Mouse (Mus musculus) forebrain, embryonic 15.5 days (tissue): ENCODE data around the gene Msi2. TPM values are rescaled to one million over a fixed set of nuclear protein-coding genes. Genes with fewer than 3 reads are reported as not detected.
A peak's percentile ranks its signal among the peaks of the same experiment; 100 is the strongest.

ENCODE experiments used
- ATAC-seq: fragments of 200-750 bp; cut with Nextera tagmentation; replicated peaks from 2 replicates; pipeline ENCODE4 v1.8.0; 2017; ENCODE audit warnings: mild to moderate bottlenecking, moderate TSS enrichment, moderate library complexity
- H3K27ac ChIP-seq: fragments of 300-500 bp; sonication (generic); replicated peaks from 2 replicates; pipeline ENCODE4 v1.5.1; 2015; ENCODE audit warnings: mild to moderate bottlenecking, inconsistent platforms
- H3K27me3 ChIP-seq: fragments of 300-500 bp; sonication (generic); 2 replicates; pipeline ENCODE4 v1.6.1; 2015; ENCODE audit warnings: inconsistent platforms
- H3K36me3 ChIP-seq: fragments of 300-500 bp; sonication (generic); 2 replicates; pipeline ENCODE4 v1.6.1; 2015; ENCODE audit warnings: mild to moderate bottlenecking, inconsistent platforms
- H3K4me1 ChIP-seq: fragments of 300-500 bp; sonication (generic); 2 replicates; pipeline ENCODE4 v1.6.1; 2015; ENCODE audit warnings: inconsistent platforms
- H3K4me2 ChIP-seq: fragments of 300-500 bp; sonication (generic); replicated peaks from 2 replicates; pipeline ENCODE4 v1.6.1; 2015; ENCODE audit warnings: mild to moderate bottlenecking, inconsistent platforms
- H3K4me3 ChIP-seq: fragments of 300-500 bp; sonication (generic); 2 replicates; pipeline ENCODE4 v1.5.1; 2015; ENCODE audit warnings: mild to moderate bottlenecking, inconsistent platforms
- H3K9ac ChIP-seq: fragments of 300-500 bp; sonication (generic); replicated peaks from 2 replicates; pipeline ENCODE4 v1.6.1; 2015; ENCODE audit warnings: mild to moderate bottlenecking, inconsistent platforms
- H3K9me3 ChIP-seq: fragments of 300-500 bp; sonication (generic); 2 replicates; pipeline ENCODE4 v1.6.1; 2016; ENCODE audit warnings: inconsistent platforms
- WGBS: fragments of 180-500 bp; shearing (Covaris S2); methylation state at CpG from one replicate; pipeline ENCODE4 v1.1.7; 2015; ENCODE audit warnings: mixed read lengths; 5-methylcytosine and 5-hydroxymethylcytosine counted together
- polyA plus RNA-seq: library from polyadenylated mRNA; unstranded; fragments of >200 nt; fragmentation: Nextera tagmentation; extraction: Ambion mirVana; gene quantifications from 2 replicates; pipeline ENCODE4 v1.2.1, GENCODE M21; 2015

Gene Msi2
- polyA plus RNA-seq, 1 experiment from 2014 or later: 27.1 TPM

GRCm38 (mm10) chr11:88467498-88468245, 250.6 kb downstream of the Msi2 start:
- no peak for ATAC-seq
- 55% methylated on average over 18 of the region's 18 CpGs for WGBS
- Histone ChIP-seq H3K9ac (no peak overlapping the region), H3K4me3 (no peak overlapping the region), H3K4me1 (peaks cover 48% of the 10 kb centered on the region), H3K4me2 (no peak overlapping the region), H3K9me3 (no peaks in the 10 kb centered on the region), H3K27me3 (no peaks in the 10 kb centered on the region), H3K27ac (no peak overlapping the region), H3K36me3 (no peaks in the 10 kb centered on the region)

DNA sequence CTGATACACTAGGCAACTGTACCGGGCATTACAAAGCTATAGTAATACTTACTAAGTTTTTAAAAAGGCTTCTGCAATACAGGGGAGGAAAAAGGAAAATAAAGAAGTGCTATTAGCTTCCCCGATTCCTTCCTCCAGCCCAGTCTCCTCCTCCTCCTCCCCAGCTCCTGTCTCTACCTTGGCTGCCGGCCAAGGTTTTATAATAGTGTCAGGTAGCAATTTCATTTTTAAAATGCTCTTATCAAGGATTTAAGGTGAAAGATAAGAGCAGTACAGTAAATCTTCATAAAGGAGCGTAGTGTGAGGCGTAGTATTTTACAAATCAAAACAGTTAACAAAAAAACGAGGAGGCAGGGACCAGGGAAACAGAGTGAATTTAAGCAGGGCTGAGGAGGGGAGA, 254.4 kb downstream of the Msi2 start:
- WGBS: 49% methylated on average over 6 of the region's 6 CpGs
- ATAC-seq: no peak
- H3K36me3 ChIP-seq: no peaks in the 10 kb centered on the region
- H3K27me3 ChIP-seq: no peaks in the 10 kb centered on the region
- H3K4me1 ChIP-seq: peaks cover 65% of the 10 kb centered on the region
- no peaks in the 10 kb centered on the region for H3K9me3 ChIP-seq
- H3K9ac ChIP-seq: no peak overlapping the region
- no peak overlapping the region for H3K4me2 ChIP-seq
- H3K27ac ChIP-seq: 0 out of 2 replicates have a peak overlapping the region, but pooled peaks have one; percentile 2
- H3K4me3 ChIP-seq: no peak overlapping the region

DNA sequence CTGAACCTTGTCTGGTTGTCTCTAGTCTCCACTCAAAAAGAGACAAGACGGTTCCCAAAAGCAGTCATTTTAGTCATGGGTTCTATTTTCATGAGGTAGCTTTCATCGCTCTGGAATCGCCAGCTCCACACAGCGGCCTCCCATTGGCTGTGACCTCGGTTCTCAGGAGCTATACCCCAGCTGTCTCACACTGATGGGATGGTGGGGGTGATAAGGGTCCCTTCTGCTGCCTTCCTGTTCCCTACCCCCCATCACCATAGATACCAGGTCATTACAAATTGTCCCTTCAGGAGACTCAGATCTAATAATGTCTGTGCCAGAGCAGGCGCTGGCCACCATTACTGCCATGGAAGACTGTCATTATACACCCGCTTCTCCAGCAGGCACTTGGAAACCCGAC, 255.5 kb downstream of the Msi2 start:
- Histone ChIP-seq H3K27ac (peak overlapping the region; percentile 51), H3K9ac (no peak overlapping the region), H3K4me1 (peaks cover 64% of the 10 kb centered on the region), H3K27me3 (no peaks in the 10 kb centered on the region), H3K4me2 (no peak overlapping the region), H3K9me3 (no peaks in the 10 kb centered on the region), H3K4me3 (no peak overlapping the region), H3K36me3 (no peaks in the 10 kb centered on the region)
- ATAC-seq: no peak
- WGBS: 44% methylated on average over 8 of the region's 8 CpGs

- H3K4me1 ChIP-seq: peaks cover 63% of the 10 kb centered on the region
- H3K4me2 ChIP-seq: no peak overlapping the region
- WGBS: 87% methylated on average over 4 of the region's 4 CpGs
- H3K4me3 ChIP-seq: no peak overlapping the region
- H3K27me3 ChIP-seq: no peaks in the 10 kb centered on the region
- H3K27ac ChIP-seq: no peak overlapping the region
- ATAC-seq: no peak
- H3K9me3 ChIP-seq: no peaks in the 10 kb centered on the region
- no peak overlapping the region for H3K9ac ChIP-seq
- H3K36me3 ChIP-seq: no peaks in the 10 kb centered on the region
Observed at GRCm38 (mm10) chr11:88461601-88462000, 256.7 kb downstream of the Msi2 start.

DNA sequence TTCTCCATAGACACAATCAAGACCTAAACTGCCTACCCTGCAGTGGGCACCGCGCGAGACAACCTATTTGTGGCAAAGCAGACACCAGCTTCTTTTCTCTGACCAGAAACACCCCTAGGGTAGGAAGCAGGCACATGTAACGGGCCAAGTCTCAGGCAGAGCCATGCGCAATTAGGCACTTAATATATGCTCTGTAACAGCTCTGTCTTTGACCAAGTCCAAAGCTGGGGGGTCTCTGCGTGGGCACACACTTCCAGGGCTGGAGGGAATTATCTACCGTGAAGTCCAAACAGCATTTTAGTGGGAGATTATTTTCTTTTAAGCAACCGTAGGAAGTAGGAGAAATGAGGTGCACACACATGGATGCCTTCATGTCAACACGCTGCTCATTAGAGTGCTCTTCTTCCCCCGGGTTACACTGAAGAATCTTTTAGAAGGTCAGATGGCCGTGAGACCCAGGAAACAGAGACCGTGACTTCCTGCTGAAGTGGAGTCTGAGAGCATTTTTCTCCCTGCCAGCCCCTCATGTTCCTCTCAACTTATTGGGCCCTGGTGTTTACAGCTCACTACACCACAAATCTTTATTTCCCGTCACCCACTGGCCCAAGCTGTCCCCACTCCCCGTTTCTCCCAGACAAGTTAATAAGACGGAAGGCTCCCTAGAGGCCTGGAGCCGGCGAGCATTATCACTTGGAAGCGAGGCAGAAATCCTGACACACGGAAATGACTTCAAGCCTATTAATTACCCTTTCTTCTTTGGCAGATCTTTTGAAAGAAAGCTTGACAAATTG, 258.2 kb downstream of the Msi2 start:
- H3K27ac ChIP-seq: peak overlapping the region; percentile 63
- H3K4me3 ChIP-seq: no peak overlapping the region
- H3K36me3 ChIP-seq: no peaks in the 10 kb centered on the region
- H3K27me3 ChIP-seq: no peaks in the 10 kb centered on the region
- 0 out of 2 replicates have a peak overlapping the region, but pooled peaks have one; percentile 5 for H3K4me2 ChIP-seq
- no peaks in the 10 kb centered on the region for H3K9me3 ChIP-seq
- peak; percentile 69 for ATAC-seq
- WGBS: 14% methylated on average over 19 of the region's 19 CpGs
- H3K4me1 ChIP-seq: peaks cover 73% of the 10 kb centered on the region
- H3K9ac ChIP-seq: no peak overlapping the region

GRCm38 (mm10) chr11:88457241-88457738, 261.0 kb downstream of the Msi2 start:
- ATAC-seq: no peak
- Histone ChIP-seq H3K9me3 (no peaks in the 10 kb centered on the region), H3K27me3 (no peaks in the 10 kb centered on the region), H3K36me3 (no peaks in the 10 kb centered on the region), H3K4me1 (peaks cover 57% of the 10 kb centered on the region), H3K9ac (no peak overlapping the region), H3K4me2 (no peak overlapping the region), H3K4me3 (no peak overlapping the region), H3K27ac (no peak overlapping the region)
- WGBS: 86% methylated on average over 10 of the region's 10 CpGs

- ATAC-seq: peak; percentile 51; the same call in 1 of the 2 replicates
- Histone ChIP-seq H3K4me3 (no peak overlapping the region), H3K9me3 (no peaks in the 10 kb centered on the region), H3K4me2 (no peak overlapping the region), H3K36me3 (no peaks in the 10 kb centered on the region), H3K27ac (peak overlapping the region; percentile 44), H3K9ac (no peak overlapping the region), H3K27me3 (no peaks in the 10 kb centered on the region), H3K4me1 (peaks cover 38% of the 10 kb centered on the region)
- WGBS: 19% methylated on average over 19 of the region's 19 CpGs
Observed at GRCm38 (mm10) chr11:88454867-88455806, 263.2 kb downstream of the Msi2 start.

DNA sequence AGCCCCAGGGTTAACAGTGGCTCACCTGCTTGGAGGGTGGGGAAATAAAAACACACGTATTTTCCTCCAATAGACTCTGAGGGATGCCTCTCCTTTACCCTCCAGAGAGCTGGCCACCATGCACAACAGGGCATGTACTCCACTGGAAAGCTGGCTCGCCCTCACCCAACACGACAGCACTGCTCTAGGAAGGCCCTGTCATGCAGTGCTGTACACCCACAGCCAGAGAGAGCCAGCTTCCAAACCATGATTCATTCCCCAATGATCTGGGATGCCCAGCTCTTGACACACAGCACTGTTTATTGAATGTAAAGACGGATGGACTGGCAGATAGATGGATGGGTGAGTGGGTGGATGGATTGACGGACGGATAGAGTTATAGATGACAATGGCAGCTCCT, 269.1 kb downstream of the Msi2 start:
- no peak overlapping the region for H3K4me2 ChIP-seq
- H3K4me1 ChIP-seq: peaks cover 27% of the 10 kb centered on the region
- no peaks in the 10 kb centered on the region for H3K36me3 ChIP-seq
- 85% methylated on average over 6 of the region's 6 CpGs for WGBS
- H3K9ac ChIP-seq: no peak overlapping the region
- no peaks in the 10 kb centered on the region for H3K9me3 ChIP-seq
- H3K27me3 ChIP-seq: no peaks in the 10 kb centered on the region
- ATAC-seq: no peak
- no peak overlapping the region for H3K27ac ChIP-seq
- H3K4me3 ChIP-seq: no peak overlapping the region

- Histone ChIP-seq H3K4me3 (no peak overlapping the region), H3K4me2 (no peak overlapping the region), H3K27me3 (no peaks in the 10 kb centered on the region), H3K27ac (no peak overlapping the region), H3K9me3 (no peaks in the 10 kb centered on the region), H3K4me1 (peaks cover 34% of the 10 kb centered on the region), H3K9ac (no peak overlapping the region), H3K36me3 (no peaks in the 10 kb centered on the region)
- no peak for ATAC-seq
- 69% methylated on average over 3 of the region's 3 CpGs for WGBS
Observed at GRCm38 (mm10) chr11:88448571-88448970, 269.7 kb downstream of the Msi2 start.

DNA sequence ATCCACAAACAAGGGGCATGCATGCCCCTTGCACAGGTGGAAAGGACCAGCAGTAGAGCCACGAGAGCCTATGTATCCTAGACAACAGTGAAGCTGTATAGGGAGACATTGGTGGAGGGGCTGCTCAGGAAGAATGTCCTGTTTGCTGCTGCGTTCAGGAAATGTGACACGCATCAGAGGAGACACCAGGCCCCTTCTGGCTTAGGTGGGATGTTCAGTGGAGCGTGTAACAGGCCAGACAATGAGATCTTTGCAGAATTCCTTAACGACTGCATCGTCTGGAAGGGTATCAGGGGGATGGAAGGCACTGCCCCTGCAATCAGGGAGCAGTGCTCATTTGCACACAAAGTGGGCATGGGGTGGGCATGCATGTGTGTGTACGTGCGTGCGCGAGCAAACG, 271.0 kb downstream of the Msi2 start:
- H3K4me1 ChIP-seq: peaks cover 46% of the 10 kb centered on the region
- no peaks in the 10 kb centered on the region for H3K9me3 ChIP-seq
- no peak for ATAC-seq
- no peak overlapping the region for H3K27ac ChIP-seq
- no peak overlapping the region for H3K4me3 ChIP-seq
- WGBS: 29% methylated on average over 11 of the region's 11 CpGs
- H3K9ac ChIP-seq: no peak overlapping the region
- H3K27me3 ChIP-seq: no peaks in the 10 kb centered on the region
- no peaks in the 10 kb centered on the region for H3K36me3 ChIP-seq
- no peak overlapping the region for H3K4me2 ChIP-seq

DNA sequence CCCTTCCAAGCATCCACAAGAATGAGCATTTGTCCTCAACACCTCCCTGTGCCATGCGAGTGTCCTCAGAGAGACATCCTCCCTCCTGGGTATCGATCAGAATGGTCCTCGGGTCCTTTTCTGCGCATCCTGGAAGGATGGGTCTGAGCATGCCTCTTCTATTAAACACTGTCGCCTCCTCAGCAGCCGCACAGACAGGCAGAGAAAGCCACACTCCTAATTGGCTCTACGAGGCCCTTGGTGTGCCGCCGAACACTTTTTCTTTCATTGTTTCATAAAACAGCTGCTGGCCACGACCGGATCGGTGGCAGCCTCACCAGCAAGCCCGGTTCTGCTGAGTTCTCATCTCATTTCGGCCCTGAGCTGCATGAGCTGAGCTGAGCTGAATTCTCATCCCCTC, 274.4 kb downstream of the Msi2 start:
- Histone ChIP-seq H3K27ac (peak overlapping the region; percentile 69), H3K4me1 (peaks cover 64% of the 10 kb centered on the region), H3K4me3 (peak overlapping the region; percentile 5; the same call in 1 of the 2 replicates), H3K4me2 (peak overlapping the region; percentile 37), H3K9me3 (no peaks in the 10 kb centered on the region), H3K9ac (peak overlapping the region; percentile 12; the same call in 1 of the 2 replicates), H3K36me3 (no peaks in the 10 kb centered on the region), H3K27me3 (no peaks in the 10 kb centered on the region)
- ATAC-seq: peak; percentile 21; the same call in 1 of the 2 replicates
- 16% methylated on average over 14 of the region's 14 CpGs for WGBS
